Mouse (Mus musculus): ENCODE results near the gene Slc35f3.
A peak's percentile ranks its signal among the peaks of the same experiment; 100 is the strongest.

DNA sequence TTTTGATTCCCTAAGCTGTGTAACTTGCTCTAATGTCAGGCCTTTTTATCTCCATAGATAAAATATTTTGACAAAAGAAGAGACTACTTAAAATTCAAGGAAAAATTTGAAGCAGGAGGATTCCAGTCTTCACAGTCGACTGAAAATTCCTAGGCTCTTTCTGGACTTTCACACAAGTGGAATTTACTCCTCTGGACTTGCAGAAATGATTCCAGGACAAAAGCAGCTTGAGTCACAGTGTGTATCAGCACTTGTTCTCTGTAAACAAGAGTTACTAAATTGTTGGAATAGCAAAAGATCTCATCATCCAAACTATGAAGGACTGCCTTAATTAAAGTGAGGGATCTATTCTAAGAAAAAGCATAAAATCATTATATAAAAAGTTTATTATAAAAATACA is 126.6 kb downstream of the Slc35f3 start:
- TF ChIP-seq POLR2A (IDR thresholded peaks at IDR 0.05; ENCODE audit: extremely low read depth, insufficient read depth, low read length) (0 out of 2 replicates have a peak, but pooled peaks have one; percentile 6), CTCF (IDR thresholded peaks at IDR 0.05; ENCODE audit: low read depth, low read length) (no peak)

Measured in liver, adult 2 months (tissue).